Mouse (Mus musculus) liver, embryonic 14 days (tissue): ENCODE results near the gene H2afz. TPM values are rescaled to one million over a fixed set of nuclear protein-coding genes. Genes with fewer than 3 reads are reported as not detected.

Experiments
- polyA plus RNA-seq: library from polyadenylated mRNA; depleted of rRNA; stranded (reverse); fragments of >200 nt; gene quantifications from 2 replicates; pipeline ENCODE4 v1.2.3, GENCODE M21; 2012; rRNA removed

Gene H2afz
- polyA plus RNA-seq: 786 and 871 TPM in 2 replicates

GRCm38 (mm10) chr3:137864124-137864987 is at the start of gene H2afz:
TSS of gene H2afz (plus strand) at chr3:137864487.

GRCm38 (mm10) chr3:137867437-137868093 is 3.3 kb downstream of the H2afz start, which contains the start of gene Dnajb14:
TSS of gene Dnajb14 (plus strand) at chr3:137867675.

Other genes with a start within 250 kb of the H2afz start
- 0.09 and 0.17 TPM in 2 replicates for gene Ddit4l, start 242.9 kb upstream of the H2afz start, polyA plus RNA-seq
- gene Gm21962, start 193.0 kb upstream of the H2afz start, polyA plus RNA-seq: not detected in 2 replicates
- 1.4 and 1.7 TPM in 2 replicates for gene Dnajb14, start 3.2 kb downstream of the H2afz start, polyA plus RNA-seq
- 34.6 and 39.1 TPM in 2 replicates for gene Lamtor3, start 54.0 kb downstream of the H2afz start, polyA plus RNA-seq
- gene Dapp1, start 117.1 kb downstream of the H2afz start, polyA plus RNA-seq: 8.5 and 9.9 TPM in 2 replicates
- 0.03 and 0.06 TPM in 2 replicates for gene 1110002E22Rik, start 200.6 kb downstream of the H2afz start, polyA plus RNA-seq
- 0.01 TPM in 1 of 2 replicates, not detected in the other for gene Gm5105, start 202.9 kb downstream of the H2afz start, polyA plus RNA-seq